Mouse (Mus musculus): Measurements from ENCODE around the gene 9530077C05Rik.

DNA sequence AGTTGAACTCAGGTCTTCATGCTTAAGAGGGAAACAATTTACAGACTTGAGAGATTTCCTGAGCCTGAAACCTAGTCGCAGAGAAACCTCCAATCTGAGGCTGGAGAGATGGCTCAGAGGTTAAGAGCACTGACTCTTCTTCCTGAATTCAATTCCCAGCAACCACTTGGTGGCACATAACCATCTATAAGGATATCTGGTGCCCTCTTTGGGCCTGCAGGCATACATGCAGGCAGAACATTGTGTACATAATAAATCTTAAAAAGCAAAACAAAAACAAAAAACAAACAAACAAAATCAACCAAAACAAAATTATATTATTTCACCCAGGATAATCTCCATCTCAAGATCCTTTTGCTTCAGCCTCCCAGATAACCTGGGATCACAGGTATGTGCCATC, 27.5 kb downstream of the 9530077C05Rik start:
- TF ChIP-seq CTCF (IDR thresholded peaks at IDR 0.05) (no peak), EP300 (IDR thresholded peaks at IDR 0.05) (no peak)
